Mouse (Mus musculus): Measurements from ENCODE around the gene Cops6. TPM values are rescaled to one million over a fixed set of nuclear protein-coding genes. Genes with fewer than 3 reads are reported as not detected.

Gene Cops6
- 308 and 342 TPM in 2 replicates for polyA plus RNA-seq (2015; fragmentation: Nextera tagmentation; extraction: Ambion mirVana)

DNA sequence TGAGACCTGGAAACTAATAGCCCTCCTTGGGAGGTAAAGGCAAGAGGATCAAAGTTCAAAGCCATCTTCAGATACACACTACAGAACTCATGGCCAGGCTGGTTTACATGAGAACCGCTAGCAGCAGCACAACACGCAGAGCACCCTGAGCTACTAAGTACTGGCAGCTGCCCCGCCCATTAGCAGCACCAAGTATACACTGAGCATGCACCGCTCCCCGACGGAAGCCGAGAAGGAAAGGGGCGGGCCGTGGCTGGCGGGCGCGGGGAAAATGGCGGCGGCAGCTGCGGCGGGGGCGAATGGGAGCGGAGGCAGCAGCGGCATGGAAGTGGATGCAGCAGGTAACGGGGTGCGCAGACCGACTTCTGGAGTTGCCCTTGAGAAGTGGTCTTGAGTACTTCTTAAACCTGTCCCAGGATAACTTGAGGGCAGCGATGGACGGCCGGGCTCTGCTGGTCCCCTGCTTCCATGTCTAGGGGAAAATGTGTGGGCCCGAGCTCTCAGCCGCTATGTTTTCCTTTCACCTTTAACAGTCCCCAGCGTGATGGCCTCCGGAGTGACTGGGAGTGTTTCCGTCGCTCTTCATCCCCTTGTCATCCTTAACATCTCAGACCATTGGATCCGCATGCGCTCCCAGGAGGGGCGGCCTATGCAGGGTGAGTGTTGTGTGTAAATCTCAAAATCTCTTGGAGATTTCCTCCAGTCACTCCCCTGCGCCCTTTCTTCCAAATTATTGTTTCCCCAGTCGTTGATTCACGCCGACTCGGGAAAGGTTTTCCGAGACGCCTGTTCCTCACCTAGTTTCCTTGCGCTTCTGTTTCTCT, at the start of gene Cops6:
Gene Cops6 (plus strand): TSS at position 230 of the 824 bp plus-strand sequence.
- Histone ChIP-seq H3K9me3 (no peaks in the 10 kb centered on the region), H3K4me2 (peak within 1 kb of the TSS; percentile 80), H3K27me3 (no peaks in the 10 kb centered on the region), H3K36me3 (peaks cover 42% of the 10 kb centered on the region), H3K4me1 (peaks cover 11% of the 10 kb centered on the region), H3K27ac (peak within 1 kb of the TSS; percentile 85), H3K9ac (peak within 1 kb of the TSS; percentile 93), H3K4me3 (peak within 1 kb of the TSS; percentile 83)
- peak; percentile 88 for ATAC-seq (ENCODE audit: insufficient number of reproducible peaks, insufficient read depth, low FRiP score, low TSS enrichment, low read depth)
- under 1% methylated on average over 42 of the region's 42 CpGs for WGBS

DNA sequence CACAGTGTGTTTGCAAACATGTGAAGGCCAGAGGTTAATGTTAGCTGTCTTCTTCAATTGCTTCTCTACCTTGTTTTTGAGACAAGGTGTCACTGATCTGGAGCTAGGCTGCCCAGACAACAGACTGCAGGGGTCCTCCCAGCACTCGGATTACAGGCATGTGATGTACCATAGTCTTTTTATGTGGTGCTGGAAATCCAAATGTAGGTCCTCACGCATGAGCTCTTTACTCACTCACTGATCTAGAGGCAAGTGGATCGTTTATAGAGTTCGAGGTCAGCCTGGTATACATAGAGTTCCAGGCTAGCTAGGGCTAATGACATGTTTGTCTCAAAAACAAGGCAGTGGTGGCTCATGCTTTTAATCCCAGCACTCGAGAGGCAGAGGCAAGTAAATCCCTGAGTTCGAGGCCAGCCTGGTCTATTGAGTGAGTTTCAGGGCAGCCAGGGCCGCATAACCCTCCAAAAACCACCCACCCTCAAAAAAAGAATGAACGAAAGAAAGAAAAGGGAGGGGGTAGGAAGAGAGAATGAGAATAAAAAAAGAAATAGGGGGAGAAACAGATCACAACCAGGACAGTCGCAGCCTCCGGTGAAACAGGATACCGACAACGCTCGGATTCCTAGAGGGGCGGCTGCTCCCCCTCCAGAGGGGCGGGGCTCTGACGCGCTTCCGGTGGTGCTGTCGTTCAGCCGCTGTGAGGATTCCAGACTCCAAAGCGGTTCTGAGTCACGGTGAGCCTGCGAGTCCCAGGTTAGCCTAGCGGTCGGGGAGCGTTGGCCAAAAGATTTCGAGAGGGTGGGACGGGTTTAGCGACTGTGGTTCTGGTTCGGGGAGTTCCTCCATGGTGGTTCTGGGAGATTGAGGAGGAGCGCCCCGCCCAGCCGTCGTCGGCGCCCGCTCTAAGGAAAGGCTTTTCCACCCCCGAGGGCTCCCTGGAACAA, 44.3 kb upstream of the Cops6 start, which contains the start of gene Zscan21:
Gene Zscan21 (plus strand): TSS at position 649 of the 944 bp plus-strand sequence.
- WGBS: 7% methylated on average over 38 of the region's 38 CpGs
- Histone ChIP-seq H3K27me3 (no peaks in the 10 kb centered on the region), H3K36me3 (peaks cover 20% of the 10 kb centered on the region), H3K9me3 (no peaks in the 10 kb centered on the region), H3K9ac (peak within 1 kb of the TSS; percentile 80), H3K4me2 (peak within 1 kb of the TSS; percentile 72), H3K4me3 (peak within 1 kb of the TSS; percentile 68), H3K4me1 (peaks cover 14% of the 10 kb centered on the region), H3K27ac (peak within 1 kb of the TSS; percentile 96)
- ATAC-seq (ENCODE audit: insufficient number of reproducible peaks, insufficient read depth, low FRiP score, low TSS enrichment, low read depth): peak; percentile 96

DNA sequence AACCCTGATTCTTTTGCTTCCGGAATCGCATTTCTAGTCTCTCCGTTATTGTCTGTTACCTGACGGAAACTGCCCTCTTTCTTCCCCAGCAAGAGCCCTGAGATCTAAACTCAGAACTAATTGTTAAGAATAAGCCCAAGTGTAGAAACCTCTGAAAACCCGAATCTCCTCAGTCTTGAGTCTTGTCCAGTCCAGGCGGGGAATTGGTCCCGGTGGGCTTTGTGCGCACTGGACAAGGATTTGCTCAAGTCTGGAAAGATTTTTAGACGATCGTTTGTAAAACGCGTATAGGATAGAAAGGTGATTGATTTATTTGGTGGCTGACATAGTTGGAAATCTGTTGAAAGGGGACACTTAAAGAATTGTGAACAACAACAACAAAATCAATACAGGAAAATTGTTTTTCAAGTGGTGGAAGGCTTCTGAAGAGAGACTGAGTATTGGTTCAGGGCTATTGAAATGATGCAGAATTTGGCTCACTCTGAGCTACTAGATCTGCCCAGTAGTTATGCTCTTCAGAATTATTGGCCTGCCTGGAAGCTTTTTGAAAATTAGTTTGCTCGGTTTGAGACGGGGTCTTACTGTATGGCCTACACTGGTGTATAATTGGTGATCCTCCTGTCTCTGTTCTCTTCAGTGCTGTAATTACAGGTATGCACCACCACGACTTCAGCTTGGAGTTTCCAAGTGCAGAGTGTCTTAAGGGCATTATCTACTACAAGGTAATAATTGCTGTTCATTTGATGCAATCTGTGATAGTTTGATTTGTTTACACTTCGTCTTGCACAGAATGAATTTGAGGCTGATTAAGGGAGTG, 43.5 kb upstream of the Cops6 start:
- WGBS: 4% methylated on average over 16 of the region's 16 CpGs
- peaks cover 24% of the 10 kb centered on the region for H3K36me3 ChIP-seq
- no peaks in the 10 kb centered on the region for H3K9me3 ChIP-seq
- H3K4me1 ChIP-seq: peaks cover 14% of the 10 kb centered on the region
- ATAC-seq (ENCODE audit: insufficient number of reproducible peaks, insufficient read depth, low FRiP score, low TSS enrichment, low read depth): no peak
- peak overlapping the region; percentile 72 for H3K4me2 ChIP-seq
- peak overlapping the region; percentile 80 for H3K9ac ChIP-seq
- peak overlapping the region; percentile 68 for H3K4me3 ChIP-seq
- peak overlapping the region; percentile 96 for H3K27ac ChIP-seq
- no peaks in the 10 kb centered on the region for H3K27me3 ChIP-seq

DNA sequence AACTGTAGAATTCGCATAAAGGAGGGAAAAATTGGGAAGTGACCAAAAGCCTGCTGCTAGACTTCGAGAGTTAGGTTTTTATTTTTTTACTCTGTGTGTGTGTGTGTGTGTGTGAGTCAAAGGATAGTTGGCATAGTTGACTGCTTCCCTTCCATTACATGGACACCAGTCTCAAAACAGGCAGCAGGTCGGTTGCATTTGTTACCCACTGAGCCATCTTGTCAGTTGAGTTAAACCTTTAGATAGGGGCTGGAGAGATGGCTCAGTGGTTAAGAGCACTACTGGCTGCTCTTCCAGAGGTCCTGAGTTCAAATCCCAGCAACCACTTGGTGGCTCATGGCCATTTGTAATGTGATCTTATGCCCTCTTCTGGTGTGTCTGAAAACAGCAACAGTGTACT, 42.8 kb upstream of the Cops6 start:
- peaks cover 27% of the 10 kb centered on the region for H3K36me3 ChIP-seq
- peak overlapping the region; percentile 80 for H3K9ac ChIP-seq
- peak overlapping the region; percentile 72 for H3K4me2 ChIP-seq
- ATAC-seq (ENCODE audit: insufficient number of reproducible peaks, insufficient read depth, low FRiP score, low TSS enrichment, low read depth): no peak
- peak overlapping the region; percentile 68 for H3K4me3 ChIP-seq
- H3K4me1 ChIP-seq: peaks cover 14% of the 10 kb centered on the region
- H3K27me3 ChIP-seq: no peaks in the 10 kb centered on the region
- H3K27ac ChIP-seq: peak overlapping the region; percentile 96
- H3K9me3 ChIP-seq: no peaks in the 10 kb centered on the region
- whole genome bisulfite sequencing: 75% methylated on average over 3 of the region's 3 CpGs

DNA sequence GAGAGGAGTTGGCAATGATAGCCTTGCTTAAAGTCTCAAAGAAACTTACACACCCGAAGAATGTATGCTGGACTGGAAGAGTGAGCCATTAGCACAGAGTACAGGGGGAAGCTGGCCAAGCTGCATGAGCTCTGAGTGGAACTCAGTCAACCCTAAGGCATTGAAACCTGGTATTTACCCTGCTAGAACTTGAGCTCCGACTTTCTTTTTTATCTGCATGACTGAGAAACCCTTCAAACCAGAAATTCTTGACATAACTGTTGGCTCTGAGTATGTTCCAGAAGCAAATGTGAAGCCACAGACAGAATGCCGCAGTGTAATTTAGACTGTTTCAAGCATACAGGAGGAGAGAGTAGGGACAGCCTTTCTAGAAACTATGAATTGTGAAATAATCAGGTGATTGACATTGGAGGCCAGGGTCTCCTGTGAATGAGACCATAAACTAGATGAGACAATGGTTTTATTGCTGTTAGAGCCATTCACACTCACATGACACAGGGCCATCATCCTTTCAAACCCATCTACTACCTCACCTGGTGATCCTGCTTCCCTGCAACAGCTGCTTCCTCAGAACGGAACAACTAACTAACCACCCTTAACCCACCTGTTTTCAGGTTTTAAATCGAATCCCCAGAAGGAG, 28.3 kb upstream of the Cops6 start:
- no peak overlapping the region for H3K9ac ChIP-seq
- ATAC-seq (ENCODE audit: insufficient number of reproducible peaks, insufficient read depth, low FRiP score, low TSS enrichment, low read depth): no peak
- no peaks in the 10 kb centered on the region for H3K27me3 ChIP-seq
- 79% methylated on average over 5 of the region's 5 CpGs for whole genome bisulfite sequencing
- no peak overlapping the region for H3K4me2 ChIP-seq
- H3K27ac ChIP-seq: no peak overlapping the region
- no peak overlapping the region for H3K4me3 ChIP-seq
- peaks cover 77% of the 10 kb centered on the region for H3K36me3 ChIP-seq
- H3K9me3 ChIP-seq: no peaks in the 10 kb centered on the region
- no peaks in the 10 kb centered on the region for H3K4me1 ChIP-seq

DNA sequence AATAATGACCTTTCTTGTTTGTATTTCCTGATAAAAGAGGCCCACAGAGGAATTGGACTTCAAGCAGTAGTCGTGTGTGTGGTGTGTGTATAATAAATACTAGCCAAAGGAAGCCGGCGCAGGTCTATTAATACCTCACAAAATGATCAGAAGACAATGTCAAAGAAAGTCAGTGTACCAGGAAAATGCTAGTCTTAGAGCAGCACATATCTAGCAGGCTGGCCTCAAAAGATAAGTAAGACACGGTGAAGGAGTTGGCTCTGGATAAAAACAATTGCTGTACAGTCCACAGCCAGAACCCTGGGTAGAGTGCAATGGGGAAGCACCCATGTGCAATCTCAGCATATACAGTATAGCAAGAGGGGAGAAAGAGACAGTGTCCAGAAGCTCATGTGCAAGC, 23.6 kb upstream of the Cops6 start:
- Histone ChIP-seq H3K27ac (no peak overlapping the region), H3K4me2 (no peak overlapping the region), H3K4me3 (no peak overlapping the region), H3K9me3 (no peaks in the 10 kb centered on the region), H3K4me1 (no peaks in the 10 kb centered on the region), H3K36me3 (peaks cover 43% of the 10 kb centered on the region), H3K27me3 (no peaks in the 10 kb centered on the region), H3K9ac (no peak overlapping the region)
- WGBS: 87% methylated on average over 4 of the region's 4 CpGs
- no peak for ATAC-seq (ENCODE audit: insufficient number of reproducible peaks, insufficient read depth, low FRiP score, low TSS enrichment, low read depth)

DNA sequence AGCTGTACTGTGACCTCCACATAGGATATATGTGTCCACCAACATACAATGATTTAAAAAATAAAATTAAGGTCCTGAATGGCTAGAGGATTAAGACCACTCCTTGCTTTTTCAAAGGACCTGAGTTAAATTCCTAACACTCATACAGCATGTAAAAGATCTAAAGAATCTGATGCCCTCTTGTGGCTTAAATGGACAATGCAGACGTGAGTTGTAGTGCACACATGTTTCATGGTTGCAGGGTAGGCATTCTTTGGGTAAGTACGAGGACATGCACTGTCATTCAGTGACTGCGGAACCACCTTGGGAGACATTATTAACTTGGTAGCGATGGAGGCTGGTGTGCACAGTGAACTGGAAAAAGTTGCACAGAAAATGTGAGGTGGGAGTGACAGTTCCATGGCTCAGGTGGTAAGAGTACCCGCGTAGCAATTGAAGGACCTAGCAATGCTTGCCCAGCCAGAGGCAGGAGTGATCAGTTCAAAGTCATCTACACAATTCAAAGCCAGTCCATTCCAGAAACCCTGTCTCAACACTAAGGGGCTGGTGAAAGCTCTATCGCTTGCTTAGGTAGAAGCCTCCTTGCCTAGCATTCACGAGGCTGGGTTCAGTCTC, 22.8 kb upstream of the Cops6 start:
- 62% methylated on average over 8 of the region's 8 CpGs for WGBS
- H3K4me1 ChIP-seq: no peaks in the 10 kb centered on the region
- no peak for ATAC-seq (ENCODE audit: insufficient number of reproducible peaks, insufficient read depth, low FRiP score, low TSS enrichment, low read depth)

DNA sequence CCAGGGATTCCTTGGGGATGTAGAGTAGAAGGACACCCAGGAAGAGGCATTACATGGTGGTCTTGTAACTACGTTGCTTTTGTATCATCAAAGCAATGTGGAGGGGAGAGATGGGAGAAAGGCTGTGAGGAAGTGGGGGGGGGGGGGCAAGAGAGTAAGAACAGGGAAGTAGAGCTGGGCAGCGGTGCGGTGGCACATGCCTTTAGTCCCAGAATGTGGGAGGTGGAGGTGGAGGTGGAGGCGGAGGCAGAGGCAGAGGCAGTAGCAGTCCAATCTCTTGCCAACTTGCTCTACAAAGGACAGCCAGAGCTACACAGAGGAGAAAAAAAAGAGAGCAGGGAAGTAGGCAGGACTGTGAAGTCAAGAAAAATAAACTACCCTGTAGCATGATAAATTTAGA, 22.3 kb upstream of the Cops6 start:
- Histone ChIP-seq H3K9me3 (no peaks in the 10 kb centered on the region), H3K9ac (no peak overlapping the region), H3K36me3 (peaks cover 40% of the 10 kb centered on the region), H3K4me3 (no peak overlapping the region), H3K27ac (no peak overlapping the region), H3K4me2 (no peak overlapping the region), H3K4me1 (no peaks in the 10 kb centered on the region), H3K27me3 (no peaks in the 10 kb centered on the region)
- 75% methylated on average over 4 of the region's 4 CpGs for WGBS
- ATAC-seq (ENCODE audit: insufficient number of reproducible peaks, insufficient read depth, low FRiP score, low TSS enrichment, low read depth): no peak

More for the DNA sequence above, 22.8 kb upstream of the Cops6 start:
- Histone ChIP-seq H3K4me2 (no peak overlapping the region), H3K9me3 (no peaks in the 10 kb centered on the region), H3K9ac (no peak overlapping the region), H3K36me3 (peaks cover 40% of the 10 kb centered on the region), H3K27me3 (no peaks in the 10 kb centered on the region), H3K4me3 (no peak overlapping the region), H3K27ac (no peak overlapping the region)

DNA sequence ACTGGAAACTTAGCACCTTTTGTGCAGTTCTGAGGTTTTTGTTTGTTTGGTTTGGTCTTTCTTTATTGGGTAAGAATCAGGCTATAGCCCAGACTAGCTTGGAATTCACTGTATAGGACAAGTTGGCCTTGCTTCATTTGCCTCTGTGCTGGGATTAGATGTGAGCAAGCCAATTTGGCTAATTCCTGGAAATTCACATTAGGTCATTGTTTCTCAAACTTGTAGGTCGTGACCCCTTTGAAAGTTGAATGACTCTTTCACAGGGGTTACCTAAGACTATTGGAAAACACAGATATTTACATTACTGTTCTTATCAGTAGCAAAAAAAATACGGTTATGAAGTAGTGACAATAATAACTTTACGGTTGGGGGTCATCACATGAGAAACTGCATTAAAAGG, 6.5 kb upstream of the Cops6 start:
- H3K36me3 ChIP-seq: peaks cover 26% of the 10 kb centered on the region
- no peaks in the 10 kb centered on the region for H3K9me3 ChIP-seq
- 0 out of 2 replicates have a peak, but pooled peaks cover 5% of the 10 kb centered on the region for H3K4me1 ChIP-seq
- WGBS: 86% methylated on average over 3 of the region's 3 CpGs
- H3K27ac ChIP-seq: no peak overlapping the region
- H3K27me3 ChIP-seq: no peaks in the 10 kb centered on the region
- H3K9ac ChIP-seq: peak overlapping the region; percentile 92
- peak overlapping the region; percentile 76 for H3K4me2 ChIP-seq
- peak overlapping the region; percentile 81 for H3K4me3 ChIP-seq
- ATAC-seq (ENCODE audit: insufficient number of reproducible peaks, insufficient read depth, low FRiP score, low TSS enrichment, low read depth): no peak

DNA sequence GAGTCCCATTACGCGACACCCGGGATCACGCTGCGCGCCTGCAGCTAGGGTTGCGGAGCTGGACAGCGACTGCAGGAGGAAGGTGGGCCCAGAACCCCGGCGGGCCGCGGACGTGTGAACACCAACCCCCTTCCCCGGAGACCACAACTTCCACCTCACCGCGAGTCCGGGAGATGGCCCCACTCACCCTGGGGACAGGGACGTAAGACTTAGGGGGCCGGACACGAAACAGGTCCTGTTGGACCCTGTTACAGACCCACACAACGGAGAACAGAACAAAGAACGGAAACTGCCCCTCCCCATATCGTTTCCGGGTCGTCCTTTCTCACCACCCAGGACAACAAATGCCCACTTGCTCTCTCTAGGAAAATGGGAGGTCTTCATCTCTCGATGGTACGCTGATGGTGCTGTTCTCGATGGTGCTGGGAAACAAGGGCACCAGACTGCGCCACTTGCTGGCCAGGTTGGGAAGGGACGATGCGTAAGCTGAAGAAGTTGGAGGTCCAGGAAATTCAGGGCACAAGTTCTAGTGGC, 5.4 kb upstream of the Cops6 start, which contains the start of gene Zfp113:
Gene Zfp113 (minus strand): TSS at position 302 of the 534 bp plus-strand sequence.
- Histone ChIP-seq H3K9ac (peak within 1 kb of the TSS; percentile 92), H3K36me3 (peaks cover 21% of the 10 kb centered on the region), H3K27me3 (no peaks in the 10 kb centered on the region), H3K4me3 (peak within 1 kb of the TSS; percentile 81), H3K4me2 (peak within 1 kb of the TSS; percentile 76), H3K4me1 (0 out of 2 replicates have a peak, but pooled peaks cover 5% of the 10 kb centered on the region), H3K9me3 (no peaks in the 10 kb centered on the region), H3K27ac (peak within 1 kb of the TSS; percentile 94)
- ATAC-seq (ENCODE audit: insufficient number of reproducible peaks, insufficient read depth, low FRiP score, low TSS enrichment, low read depth): peak; percentile 92
- WGBS: under 1% methylated on average over 31 of the region's 31 CpGs

Data from embryonic facial prominence, embryonic 13.5 days (tissue).